Mouse (Mus musculus) right cerebral cortex, postnatal 36 days (tissue): ENCODE measurements around the gene Dab1.
A peak's percentile ranks its signal among the peaks of the same experiment; 100 is the strongest.

Experiments
- DNase-seq, 2 experiments: peaks; one replicate each; pipeline ENCODE4 v3.0.0; 2022; ENCODE audit warnings: low spot score in 2 of 2, mixed read lengths in 1 of 2

Gene Dab1

DNA sequence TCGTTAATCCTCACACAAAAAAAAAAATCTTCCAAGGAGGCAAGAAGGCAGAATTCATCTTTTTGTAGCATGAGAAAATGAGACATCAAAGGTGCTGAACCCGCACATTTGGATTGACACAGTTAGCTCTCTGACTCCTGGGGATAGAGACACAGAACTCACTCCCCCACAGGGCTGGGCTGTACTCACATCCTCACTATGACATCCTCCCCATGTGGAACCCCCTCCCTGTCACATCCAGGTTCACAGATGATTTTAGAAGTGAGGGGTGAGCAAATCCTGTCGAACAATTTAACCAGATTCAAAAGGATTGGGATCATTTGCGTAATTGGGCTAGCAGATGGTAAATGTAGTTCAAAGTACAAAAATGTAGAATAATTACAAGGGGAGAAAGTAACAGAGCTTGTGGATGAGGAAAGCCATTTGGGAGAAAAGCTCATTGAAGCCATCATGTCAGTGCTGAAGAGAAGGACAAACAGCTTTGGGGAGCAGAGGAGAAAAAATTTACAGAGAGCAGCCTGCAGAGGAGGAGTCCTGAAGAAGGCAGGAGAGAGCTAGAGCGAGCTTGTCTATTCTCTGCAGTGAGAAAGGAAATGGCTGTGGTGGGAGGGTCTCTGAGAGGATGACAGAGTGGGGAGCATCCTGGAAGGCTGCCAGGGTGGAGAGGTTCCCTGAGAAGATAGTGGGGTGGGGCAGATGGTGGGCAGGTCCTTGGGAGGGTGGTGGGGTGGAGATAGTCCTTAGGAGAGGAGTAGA is 890.2 kb downstream of the Dab1 start:
- DNase-seq = no peak

DNA sequence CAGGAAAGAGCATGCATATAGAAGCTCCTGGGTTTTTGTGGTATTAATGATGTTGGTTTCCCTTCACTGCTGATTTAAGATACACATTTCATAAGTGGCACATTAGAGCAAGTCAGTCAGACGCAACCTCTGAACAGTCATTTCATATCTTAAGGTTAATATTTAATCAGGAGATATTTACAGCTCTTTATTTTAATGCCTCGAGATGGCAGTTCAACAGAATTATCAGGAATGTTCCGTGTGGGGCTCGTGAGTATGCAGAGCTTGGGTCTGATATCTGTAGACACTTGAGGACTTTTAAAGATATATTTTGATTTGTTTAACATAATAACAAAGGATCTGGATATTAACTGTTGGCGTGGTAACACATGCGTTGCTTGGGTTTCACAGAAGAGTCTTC is 892.7 kb downstream of the Dab1 start:
- DNase-seq = no peak

DNA sequence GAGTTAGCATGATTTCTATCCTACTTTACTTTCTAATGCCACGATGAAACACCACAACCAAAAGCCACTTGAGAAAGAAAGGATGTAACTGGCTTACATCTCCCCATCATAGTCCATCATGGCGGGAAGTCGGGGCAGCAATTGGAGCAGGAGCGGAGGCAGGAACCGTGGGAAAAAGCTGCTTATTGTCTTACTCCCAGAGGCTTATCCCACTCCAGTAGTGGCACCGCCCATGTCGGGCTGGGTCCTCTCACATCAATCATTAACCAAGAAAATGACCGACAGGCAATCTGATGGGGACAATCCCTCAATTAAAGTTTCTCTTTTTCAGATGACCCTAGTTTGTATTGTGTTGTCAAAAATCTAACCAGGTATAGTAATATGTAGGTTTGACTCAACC is 893.4 kb downstream of the Dab1 start:
- no peak for DNase-seq

DNA sequence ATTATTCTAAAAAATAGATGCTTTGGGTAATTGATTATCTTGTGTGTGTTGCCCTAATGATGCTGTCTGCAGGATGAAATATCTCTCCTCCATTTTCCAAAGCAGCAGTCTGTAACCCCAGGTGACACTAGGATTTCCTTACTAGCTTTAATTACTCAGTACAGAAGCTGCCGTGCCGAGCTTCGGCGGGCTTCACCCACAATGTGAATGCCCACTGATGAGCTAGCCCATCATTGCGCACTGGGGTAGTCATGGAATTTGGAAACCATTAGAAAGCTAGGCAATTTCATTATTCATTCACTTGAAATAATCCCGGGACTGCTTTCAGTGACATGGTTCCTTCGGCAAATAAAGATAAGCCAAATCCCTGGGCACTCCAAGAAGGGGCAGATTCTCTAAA is 894.5 kb downstream of the Dab1 start:
- no peak for DNase-seq

- no peak for DNase-seq
Observed at GRCm38 (mm10) chr4:104514568-104515000, 895.4 kb downstream of the Dab1 start.

GRCm38 (mm10) chr4:104515681-104516080 is 896.5 kb downstream of the Dab1 start:
- no peak for DNase-seq

DNA sequence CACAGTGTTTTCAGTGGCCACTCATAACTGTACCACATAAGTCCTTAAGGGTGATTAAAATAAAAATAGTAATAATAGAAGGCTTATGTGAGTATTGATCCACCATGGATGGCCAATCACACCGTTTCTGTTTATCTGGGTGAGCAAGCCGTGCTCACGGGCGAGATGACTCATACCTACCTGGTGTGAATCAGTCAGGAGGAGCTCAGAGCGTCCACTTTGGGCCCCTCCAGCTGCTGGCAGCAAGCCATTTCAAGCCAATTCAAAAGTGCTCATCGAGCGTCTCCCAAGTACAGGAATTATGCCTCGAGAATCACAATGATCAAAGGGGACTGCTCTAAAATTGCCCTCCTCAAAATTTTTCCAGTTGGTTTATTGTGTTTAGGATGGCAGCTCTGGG is 903.2 kb downstream of the Dab1 start:
- DNase-seq = no peak

DNA sequence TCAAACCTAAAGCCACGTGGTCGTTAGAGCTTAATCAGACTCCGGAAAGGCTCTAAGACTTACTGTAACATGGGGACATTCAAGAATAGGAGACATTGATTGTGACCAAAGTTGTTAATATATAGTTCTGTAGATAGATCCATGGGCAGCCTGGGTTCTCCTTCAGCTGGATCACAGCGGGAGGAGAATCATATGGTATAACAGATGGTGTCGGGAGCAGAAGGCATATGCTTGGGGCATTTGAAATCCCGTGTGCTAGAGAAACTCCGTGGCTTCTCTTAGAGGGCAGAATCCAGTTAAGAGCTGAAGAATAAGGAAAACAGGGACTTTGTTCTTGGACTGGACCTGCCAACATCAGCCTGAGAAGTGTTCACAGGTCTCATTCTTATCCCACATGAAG is 904.6 kb downstream of the Dab1 start:
- DNase-seq = no peak

DNA sequence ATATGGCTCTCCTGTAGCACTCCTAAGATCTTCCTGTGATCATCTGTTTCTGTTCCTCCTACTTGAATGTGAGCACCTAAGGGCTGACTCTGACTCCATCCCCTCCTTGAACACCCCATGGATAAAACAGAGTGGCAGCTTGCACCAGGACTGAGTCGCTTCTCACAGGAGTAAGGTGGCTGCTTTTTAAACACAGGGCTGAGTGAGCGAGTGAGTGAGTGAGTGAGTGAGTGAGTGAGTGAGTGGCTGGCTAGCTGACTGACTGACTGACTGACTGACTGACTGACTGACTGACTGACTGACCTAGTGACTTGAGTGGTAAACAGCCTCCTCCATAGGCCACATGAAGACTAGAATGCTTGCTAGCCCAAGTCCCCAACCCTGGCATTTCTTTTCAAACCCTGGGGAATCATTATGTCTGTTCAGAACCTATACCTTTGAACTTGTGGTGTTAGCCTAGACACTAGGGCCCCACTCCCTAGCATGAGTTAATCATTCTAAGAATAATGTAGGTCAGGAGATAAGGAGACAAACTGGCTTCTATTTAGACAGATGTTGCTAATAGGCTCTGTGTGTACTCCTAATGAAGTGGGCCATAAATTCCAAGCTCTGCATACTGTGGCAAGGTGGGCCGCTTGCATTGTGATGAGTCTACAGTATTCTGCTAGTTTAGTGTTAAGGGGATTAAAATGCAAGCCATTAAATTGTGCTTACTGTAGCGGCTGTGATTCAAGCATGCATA is 910.9 kb downstream of the Dab1 start:
- no peak for DNase-seq

GRCm38 (mm10) chr4:104532846-104533245 is 913.7 kb downstream of the Dab1 start:
- DNase-seq = peak; percentile 50 to 83

DNA sequence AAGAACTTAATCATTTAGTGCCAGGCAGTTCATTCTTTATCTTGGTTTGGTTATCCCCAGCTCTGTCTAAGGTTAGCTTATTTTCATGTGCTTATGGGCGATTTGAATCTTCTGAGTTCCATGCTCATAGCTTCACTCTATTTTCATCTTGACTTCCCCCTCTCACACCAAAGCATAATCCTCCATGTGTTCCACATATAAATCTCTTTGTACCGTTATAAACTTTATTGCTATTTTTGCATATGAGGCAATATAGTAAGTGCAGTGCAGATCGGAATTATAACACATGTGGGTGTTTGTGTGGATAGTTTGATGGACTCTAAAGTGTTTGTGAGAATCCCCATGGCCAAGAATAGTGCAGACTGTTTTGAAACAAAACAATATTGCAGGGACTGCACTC is 919.3 kb downstream of the Dab1 start:
- DNase-seq = no peak

DNA sequence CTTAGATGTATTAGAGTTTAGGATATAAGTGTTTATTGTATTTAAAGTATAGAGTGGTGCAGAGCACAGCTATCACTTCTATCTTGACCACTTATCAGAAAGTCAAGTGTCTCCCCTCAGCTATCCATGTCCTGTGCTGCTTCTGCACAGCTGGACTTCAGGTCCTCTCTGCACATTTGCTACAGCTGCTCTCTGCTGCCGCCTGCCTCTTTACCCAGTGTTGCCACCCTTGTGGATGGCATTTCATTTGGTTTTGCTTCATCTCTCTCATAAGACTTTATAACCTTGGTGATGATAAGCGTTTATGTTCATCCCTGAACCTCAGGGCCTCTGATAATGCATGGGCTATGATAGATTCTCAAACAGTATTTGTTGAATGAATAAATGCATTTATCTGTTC is 919.9 kb downstream of the Dab1 start:
- DNase-seq = no peak

GRCm38 (mm10) chr4:104547091-104547490 is 927.9 kb downstream of the Dab1 start:
- no peak for DNase-seq

DNA sequence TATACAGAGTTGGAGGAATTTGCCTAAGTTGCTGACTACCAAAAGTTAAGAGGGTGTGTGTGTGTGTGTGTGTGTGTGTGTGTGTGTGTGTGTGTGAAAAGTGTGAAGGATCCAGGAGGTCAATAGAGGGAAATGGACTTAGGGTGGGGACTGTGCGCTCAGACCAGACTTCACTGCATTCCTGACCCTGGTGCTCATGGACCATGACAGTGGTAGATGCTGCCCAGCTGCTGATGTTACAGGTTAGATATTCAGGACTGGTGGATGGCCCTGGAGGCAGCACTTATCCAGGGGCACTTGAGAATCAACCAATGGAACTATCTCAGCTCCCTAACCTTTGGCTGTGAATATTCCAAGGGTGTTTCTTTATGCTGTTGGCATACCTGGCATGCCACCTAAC is 929.1 kb downstream of the Dab1 start:
- DNase-seq = no peak

- no peak for DNase-seq
Observed at GRCm38 (mm10) chr4:104550581-104551205, 931.5 kb downstream of the Dab1 start.

GRCm38 (mm10) chr4:104551390-104552070 is 932.4 kb downstream of the Dab1 start:
- DNase-seq = no peak

DNA sequence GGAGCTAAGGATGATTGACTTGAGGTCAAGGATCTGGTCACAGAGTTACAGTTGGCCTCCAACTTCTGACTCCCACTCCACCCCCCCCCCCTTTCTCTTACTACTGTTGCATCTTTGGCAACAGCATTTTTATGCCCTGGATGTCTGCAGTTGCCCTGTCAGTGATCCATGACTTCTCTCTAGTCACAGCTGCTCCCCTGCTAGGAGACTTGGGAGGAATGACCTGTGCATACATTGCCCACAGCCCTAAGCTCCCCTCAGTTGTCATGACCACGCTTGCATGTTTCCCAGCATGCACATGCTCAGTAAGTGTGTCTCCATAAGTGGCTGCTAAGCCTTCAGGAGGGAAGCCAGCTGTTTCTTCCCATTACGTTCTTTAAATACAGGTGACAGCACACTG is 936.2 kb downstream of the Dab1 start:
- no peak for DNase-seq

DNA sequence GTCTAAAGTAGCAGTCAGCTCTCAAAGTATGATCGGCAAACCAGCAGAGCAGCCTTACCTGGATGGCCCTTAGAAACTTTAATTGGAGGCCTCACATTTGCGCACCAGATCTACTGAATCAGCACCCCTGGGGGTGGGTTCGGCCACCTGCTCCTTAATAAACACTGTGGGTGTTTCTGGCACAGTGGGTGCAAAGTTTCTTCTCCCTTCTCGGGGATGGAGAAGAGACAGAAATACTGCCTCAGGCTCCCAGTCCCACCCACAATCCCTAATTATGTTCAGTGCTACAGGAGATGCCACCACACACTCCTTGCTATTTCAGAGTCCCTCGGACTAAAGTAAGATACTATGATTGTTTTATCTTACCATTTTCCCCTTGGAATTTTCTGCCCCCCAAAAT is 944.4 kb downstream of the Dab1 start:
- DNase-seq = peak in 1 of 2 experiments; percentile 22

DNA sequence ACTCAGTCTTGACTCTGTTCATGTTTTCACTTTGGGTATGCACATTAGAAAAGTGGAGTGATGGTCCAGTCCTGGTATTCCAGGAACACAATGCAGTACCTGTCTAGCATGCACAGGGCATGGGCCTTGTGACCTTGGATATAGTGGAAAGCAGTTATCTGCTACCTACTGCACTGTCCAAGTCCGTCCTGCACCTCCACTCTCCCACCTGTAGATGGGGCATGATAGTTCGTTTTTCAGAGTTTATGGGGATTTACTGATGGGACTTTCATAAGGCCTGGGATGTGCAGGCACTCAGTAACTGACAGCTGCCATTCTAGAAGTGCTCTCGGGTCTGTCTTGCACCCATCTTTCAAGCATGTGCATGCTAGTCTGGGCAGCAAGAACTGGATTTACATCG is 951.4 kb downstream of the Dab1 start:
- DNase-seq = no peak

DNA sequence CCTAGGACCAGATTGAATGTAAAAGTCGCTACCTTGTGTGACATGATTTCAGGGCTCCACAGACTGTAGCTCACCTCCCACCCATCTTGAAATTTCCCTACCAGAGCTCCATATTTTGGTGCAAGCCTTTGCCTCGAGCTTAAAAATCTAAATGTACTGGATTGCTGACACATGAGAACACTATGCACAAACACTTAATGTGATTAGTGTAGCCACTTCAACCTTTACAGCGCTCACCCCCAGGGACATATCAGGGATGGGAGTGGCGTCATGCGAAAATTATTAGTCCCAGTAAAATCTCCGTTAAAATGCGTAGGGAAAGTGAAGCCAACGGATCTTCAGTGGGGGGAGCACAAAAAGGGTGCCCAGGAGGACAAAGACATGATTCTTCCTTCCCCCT is 953.3 kb downstream of the Dab1 start:
- no peak for DNase-seq

DNA sequence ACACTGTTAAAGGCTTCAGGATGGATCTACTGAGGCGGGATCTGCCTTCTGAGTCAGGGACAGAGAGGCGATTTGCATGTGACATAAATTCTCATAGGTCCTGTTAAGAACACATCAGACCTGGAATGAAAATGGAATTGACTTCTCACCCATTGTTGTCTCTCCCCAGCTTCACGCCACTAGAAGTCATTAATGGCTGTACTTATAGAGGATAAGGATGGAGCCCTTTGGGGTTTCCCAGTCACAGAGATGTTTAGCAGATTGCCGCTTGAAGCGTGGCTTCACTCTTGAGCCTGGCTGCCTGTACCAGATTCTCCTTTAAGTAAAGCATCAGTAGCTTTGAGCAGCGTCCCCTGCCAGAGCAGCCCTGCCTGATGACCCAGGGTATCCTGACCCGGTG is 954.3 kb downstream of the Dab1 start:
- no peak for DNase-seq

- no peak for DNase-seq
Observed at GRCm38 (mm10) chr4:104578370-104578769, 959.2 kb downstream of the Dab1 start.
